Mouse (Mus musculus): Measurements from ENCODE around the gene Hoxa2.

The Hoxa2 gene

GRCm38 (mm10) chr6:52164051-52164625 lies 493 bp downstream of the Hoxa2 start:
- peak; percentile 71 for DNase-seq (ENCODE audit: low read depth)

- peak; percentile 84 for DNase-seq (ENCODE audit: low read depth)
Measured at GRCm38 (mm10) chr6:52163366-52164031, 1.1 kb downstream of the Hoxa2 start.

GRCm38 (mm10) chr6:52162611-52163365 lies 1.8 kb downstream of the Hoxa2 start:
- peak; percentile 58 for DNase-seq (ENCODE audit: low read depth)

GRCm38 (mm10) chr6:52162093-52162380 lies 2.6 kb downstream of the Hoxa2 start:
- DNase-seq (ENCODE audit: low read depth): peak; percentile 88

- no peak for DNase-seq (ENCODE audit: low read depth)
Measured at GRCm38 (mm10) chr6:52161336-52162092, 3.1 kb downstream of the Hoxa2 start.

GRCm38 (mm10) chr6:52160511-52161335 lies 3.9 kb downstream of the Hoxa2 start:
- peak; percentile 96 for DNase-seq (ENCODE audit: low read depth)

- DNase-seq (ENCODE audit: low read depth): peak; percentile 83
Measured at GRCm38 (mm10) chr6:52159979-52160378, 4.7 kb downstream of the Hoxa2 start.

- peak; percentile 93 for DNase-seq (ENCODE audit: low read depth)
Measured at GRCm38 (mm10) chr6:52159164-52159761, 5.4 kb downstream of the Hoxa2 start.

- DNase-seq (ENCODE audit: low read depth): peak; percentile 96
Measured at GRCm38 (mm10) chr6:52158276-52159051, 6.2 kb downstream of the Hoxa2 start, which contains the start of gene Hoxa1. TSS of gene Hoxa1 (minus strand) at chr6:52158317.

- DNase-seq (ENCODE audit: low read depth): no peak
Measured at GRCm38 (mm10) chr6:52157466-52158275, 7.0 kb downstream of the Hoxa2 start.

GRCm38 (mm10) chr6:52156551-52157200 lies 8.0 kb downstream of the Hoxa2 start:
- no peak for DNase-seq (ENCODE audit: low read depth)

GRCm38 (mm10) chr6:52155471-52155870 lies 9.2 kb downstream of the Hoxa2 start:
- DNase-seq (ENCODE audit: low read depth): no peak

GRCm38 (mm10) chr6:52154044-52154443 lies 10.6 kb downstream of the Hoxa2 start:
- no peak for DNase-seq (ENCODE audit: low read depth)

GRCm38 (mm10) chr6:52153270-52153669 lies 11.4 kb downstream of the Hoxa2 start:
- no peak for DNase-seq (ENCODE audit: low read depth)

GRCm38 (mm10) chr6:52152226-52153193 lies 12.1 kb downstream of the Hoxa2 start:
- DNase-seq (ENCODE audit: low read depth): no peak

GRCm38 (mm10) chr6:52151571-52151970 lies 13.1 kb downstream of the Hoxa2 start:
- no peak for DNase-seq (ENCODE audit: low read depth)

GRCm38 (mm10) chr6:52150401-52150966 lies 14.1 kb downstream of the Hoxa2 start:
- peak; percentile 59 for DNase-seq (ENCODE audit: low read depth)

Measured in NIH3T3 (cell line).